Mouse (Mus musculus) midbrain, embryonic 11.5 days (tissue): ENCODE measurements around the gene Dgkg. TPM values are rescaled to one million over a fixed set of nuclear protein-coding genes. Genes with fewer than 3 reads are reported as not detected.
A peak's percentile ranks its signal among the peaks of the same experiment; 100 is the strongest.

ENCODE experiments used
- ATAC-seq: fragments of 200-750 bp; cut with Nextera tagmentation; 2 replicates; pipeline ENCODE4 v1.8.0; 2017; ENCODE audit warnings: moderate TSS enrichment, moderate library complexity; ENCODE audit not compliant: low FRiP score
- DNase-seq: peaks from one replicate; pipeline ENCODE4 v3.0.0; 2015; ENCODE audit warnings: low spot score; ENCODE audit errors: missing footprints
- H3K27ac ChIP-seq: fragments of 300-500 bp; sonication (generic); 2 replicates; pipeline ENCODE4 v1.5.1; 2014; ENCODE audit warnings: low read depth, low read length
- H3K27me3 ChIP-seq: fragments of 300-500 bp; sonication (generic); 2 replicates; pipeline ENCODE4 v1.6.1; 2014; ENCODE audit warnings: mild to moderate bottlenecking, low read length, moderate library complexity, mixed read lengths; ENCODE audit not compliant: control insufficient read depth, insufficient read depth
- H3K36me3 ChIP-seq: fragments of 300-500 bp; sonication (generic); 2 replicates; pipeline ENCODE4 v1.6.1; 2014; ENCODE audit warnings: mild to moderate bottlenecking, low read length, moderate library complexity, mixed read lengths; ENCODE audit not compliant: control insufficient read depth, insufficient read depth
- H3K4me1 ChIP-seq: fragments of 300-500 bp; sonication (generic); 2 replicates; pipeline ENCODE4 v1.6.1; 2014; ENCODE audit warnings: low read length; ENCODE audit not compliant: control insufficient read depth, insufficient read depth
- H3K4me2 ChIP-seq: fragments of 300-500 bp; sonication (generic); 2 replicates; pipeline ENCODE4 v1.6.1; 2014; ENCODE audit warnings: mild to moderate bottlenecking, moderate library complexity
- H3K4me3 ChIP-seq: fragments of 300-500 bp; sonication (generic); 2 replicates; pipeline ENCODE4 v1.5.1; 2014; ENCODE audit warnings: low read depth, low read length
- H3K9ac ChIP-seq: fragments of 300-500 bp; sonication (generic); 2 replicates; pipeline ENCODE4 v1.6.1; 2014; ENCODE audit warnings: low read length
- H3K9me3 ChIP-seq: fragments of 300-500 bp; sonication (generic); 2 replicates; pipeline ENCODE4 v1.6.1; 2016; ENCODE audit warnings: low read length; ENCODE audit not compliant: control insufficient read depth
- WGBS: fragments of 180-500 bp; shearing (Covaris S2); extraction: QIAGEN DNeasy Blood & Tissue Kit; methylation state at CpG from one replicate; pipeline ENCODE4 v1.1.7; 2014; 5-methylcytosine and 5-hydroxymethylcytosine counted together
- polyA plus RNA-seq: library from polyadenylated mRNA; unstranded; fragments of >200 nt; fragmentation: Nextera tagmentation; extraction: Ambion mirVana; gene quantifications from 2 replicates; pipeline ENCODE4 v1.2.1, GENCODE M21; 2014

Gene Dgkg
- polyA plus RNA-seq, 1 experiment from 2014 or later: 0.15 TPM

GRCm38 (mm10) chr16:22462220-22462619 lies 194.8 kb downstream of the Dgkg start:
- no peak overlapping the region for H3K4me2 ChIP-seq
- ATAC-seq (no peak), DNase-seq (no peak)
- WGBS: 85% methylated on average over 3 of the region's 3 CpGs
- no peaks in the 10 kb centered on the region for H3K4me1 ChIP-seq
- H3K4me3 ChIP-seq: no peak overlapping the region
- no peaks in the 10 kb centered on the region for H3K36me3 ChIP-seq
- no peaks in the 10 kb centered on the region for H3K27me3 ChIP-seq
- no peaks in the 10 kb centered on the region for H3K9me3 ChIP-seq
- H3K9ac ChIP-seq: no peak overlapping the region
- H3K27ac ChIP-seq: no peak overlapping the region

- Histone ChIP-seq H3K4me2 (no peak overlapping the region), H3K27ac (no peak overlapping the region), H3K4me3 (no peak overlapping the region), H3K4me1 (no peaks in the 10 kb centered on the region), H3K9ac (no peak overlapping the region), H3K9me3 (no peaks in the 10 kb centered on the region), H3K36me3 (no peaks in the 10 kb centered on the region), H3K27me3 (no peaks in the 10 kb centered on the region)
- ATAC-seq (no peak), DNase-seq (peak; percentile 65)
- WGBS: 80% methylated on average over 6 of the region's 6 CpGs
Observed at GRCm38 (mm10) chr16:22461728-22462127, 195.3 kb downstream of the Dgkg start.

- Histone ChIP-seq H3K4me1 (no peaks in the 10 kb centered on the region), H3K36me3 (no peaks in the 10 kb centered on the region), H3K27ac (no peak overlapping the region), H3K4me2 (no peak overlapping the region), H3K9ac (no peak overlapping the region), H3K4me3 (no peak overlapping the region), H3K9me3 (no peaks in the 10 kb centered on the region), H3K27me3 (no peaks in the 10 kb centered on the region)
- DNase-seq (no peak), ATAC-seq (no peak)
- 83% methylated on average over 1 of the region's 1 CpGs for WGBS
Observed at GRCm38 (mm10) chr16:22460960-22461359, 196.1 kb downstream of the Dgkg start.

- Histone ChIP-seq H3K4me2 (no peak overlapping the region), H3K4me3 (no peak overlapping the region), H3K36me3 (no peaks in the 10 kb centered on the region), H3K9me3 (no peaks in the 10 kb centered on the region), H3K9ac (no peak overlapping the region), H3K4me1 (no peaks in the 10 kb centered on the region), H3K27ac (no peak overlapping the region), H3K27me3 (no peaks in the 10 kb centered on the region)
- ATAC-seq: no peak
- no peak for DNase-seq
- WGBS: 88% methylated on average over 9 of the region's 9 CpGs
Observed at GRCm38 (mm10) chr16:22452082-22452481, 204.9 kb downstream of the Dgkg start.

- no peaks in the 10 kb centered on the region for H3K36me3 ChIP-seq
- H3K27ac ChIP-seq: no peak overlapping the region
- no peak for ATAC-seq
- H3K9ac ChIP-seq: no peak overlapping the region
- H3K9me3 ChIP-seq: no peaks in the 10 kb centered on the region
- no peaks in the 10 kb centered on the region; the same call in 1 of the 2 replicates for H3K27me3 ChIP-seq
- no peak overlapping the region for H3K4me2 ChIP-seq
- DNase-seq: peak; percentile 31
- H3K4me1 ChIP-seq: no peaks in the 10 kb centered on the region
- no peak overlapping the region for H3K4me3 ChIP-seq
- 85% methylated on average over 6 of the region's 6 CpGs for WGBS
Observed at GRCm38 (mm10) chr16:22448093-22448492, 208.9 kb downstream of the Dgkg start.

GRCm38 (mm10) chr16:22444786-22445185 lies 212.2 kb downstream of the Dgkg start:
- Histone ChIP-seq H3K9me3 (no peaks in the 10 kb centered on the region), H3K4me3 (no peak overlapping the region), H3K9ac (no peak overlapping the region), H3K4me2 (no peak overlapping the region), H3K27ac (no peak overlapping the region), H3K36me3 (no peaks in the 10 kb centered on the region), H3K4me1 (peaks cover 12% of the 10 kb centered on the region), H3K27me3 (peaks cover 22% of the 10 kb centered on the region)
- 74% methylated on average over 6 of the region's 6 CpGs for WGBS
- peak; percentile 41 for DNase-seq
- ATAC-seq: no peak

- H3K4me3 ChIP-seq: no peak overlapping the region
- H3K4me1 ChIP-seq: peaks cover 18% of the 10 kb centered on the region
- no peak overlapping the region for H3K4me2 ChIP-seq
- ATAC-seq (no peak), DNase-seq (peak; percentile 84)
- H3K9ac ChIP-seq: no peak overlapping the region
- H3K36me3 ChIP-seq: no peaks in the 10 kb centered on the region
- no peaks in the 10 kb centered on the region for H3K9me3 ChIP-seq
- H3K27me3 ChIP-seq: peaks cover 31% of the 10 kb centered on the region
- 13% methylated on average over 7 of the region's 7 CpGs for WGBS
- H3K27ac ChIP-seq: no peak overlapping the region
Observed at GRCm38 (mm10) chr16:22442202-22442601, 214.8 kb downstream of the Dgkg start.

GRCm38 (mm10) chr16:22441317-22441716 lies 215.7 kb downstream of the Dgkg start:
- Histone ChIP-seq H3K9ac (no peak overlapping the region), H3K36me3 (no peaks in the 10 kb centered on the region), H3K4me2 (no peak overlapping the region), H3K9me3 (no peaks in the 10 kb centered on the region), H3K27ac (no peak overlapping the region), H3K4me3 (no peak overlapping the region), H3K27me3 (peaks cover 37% of the 10 kb centered on the region), H3K4me1 (peaks cover 18% of the 10 kb centered on the region)
- DNase-seq (peak; percentile 83), ATAC-seq (no peak)
- 81% methylated on average over 4 of the region's 4 CpGs for WGBS

GRCm38 (mm10) chr16:22440269-22440668 lies 216.8 kb downstream of the Dgkg start:
- Histone ChIP-seq H3K9ac (peak overlapping the region; percentile 49), H3K4me2 (peak overlapping the region; percentile 98), H3K27ac (no peak overlapping the region), H3K27me3 (peaks cover 42% of the 10 kb centered on the region), H3K4me3 (peak overlapping the region; percentile 73), H3K4me1 (peaks cover 18% of the 10 kb centered on the region), H3K36me3 (no peaks in the 10 kb centered on the region), H3K9me3 (no peaks in the 10 kb centered on the region)
- under 1% methylated on average over 18 of the region's 18 CpGs for WGBS
- peak; percentile 94 for DNase-seq
- ATAC-seq: no peak
